Mouse (Mus musculus): ENCODE measurements around the gene 4931409K22Rik.

The 4931409K22Rik gene

GRCm38 (mm10) chr5:24540387-24541143 is 16.0 kb downstream of the 4931409K22Rik start, which contains the start of gene Asb10:
Gene Asb10 (minus strand): TSS chr5:24540978.
- DNase-seq (ENCODE audit: low spot score): peak; percentile 51

- DNase-seq (ENCODE audit: low spot score): no peak
Measured at GRCm38 (mm10) chr5:24539571-24540296, 16.9 kb downstream of the 4931409K22Rik start.

GRCm38 (mm10) chr5:24537618-24538017 is 19.0 kb downstream of the 4931409K22Rik start:
- no peak for DNase-seq (ENCODE audit: low spot score)

GRCm38 (mm10) chr5:24536511-24536910 is 20.1 kb downstream of the 4931409K22Rik start:
- DNase-seq (ENCODE audit: low spot score): no peak

GRCm38 (mm10) chr5:24535731-24536130 is 20.9 kb downstream of the 4931409K22Rik start:
- no peak for DNase-seq (ENCODE audit: low spot score)

- DNase-seq (ENCODE audit: low spot score): no peak
Measured at GRCm38 (mm10) chr5:24534292-24534691, 22.3 kb downstream of the 4931409K22Rik start.

GRCm38 (mm10) chr5:24533391-24533790 is 23.2 kb downstream of the 4931409K22Rik start:
- DNase-seq (ENCODE audit: low spot score): no peak

- DNase-seq (ENCODE audit: low spot score): peak; percentile 96
Measured at GRCm38 (mm10) chr5:24530042-24530689, 26.4 kb downstream of the 4931409K22Rik start.

GRCm38 (mm10) chr5:24527780-24528179 is 28.8 kb downstream of the 4931409K22Rik start:
- no peak for DNase-seq (ENCODE audit: low spot score)

GRCm38 (mm10) chr5:24526889-24527230 is 29.7 kb downstream of the 4931409K22Rik start, which contains the start of gene Gbx1:
Gene Gbx1 (minus strand): TSS chr5:24527202.
- DNase-seq (ENCODE audit: low spot score): no peak

- DNase-seq (ENCODE audit: low spot score): no peak
Measured at GRCm38 (mm10) chr5:24526190-24526888, 30.3 kb downstream of the 4931409K22Rik start.

- DNase-seq (ENCODE audit: low spot score): no peak
Measured at GRCm38 (mm10) chr5:24525360-24526189, 31.0 kb downstream of the 4931409K22Rik start.

GRCm38 (mm10) chr5:24524522-24524921 is 32.1 kb downstream of the 4931409K22Rik start:
- DNase-seq (ENCODE audit: low spot score): no peak

GRCm38 (mm10) chr5:24523806-24524205 is 32.8 kb downstream of the 4931409K22Rik start:
- DNase-seq (ENCODE audit: low spot score): no peak

- no peak for DNase-seq (ENCODE audit: low spot score)
Measured at GRCm38 (mm10) chr5:24521366-24521765, 35.2 kb downstream of the 4931409K22Rik start.

GRCm38 (mm10) chr5:24512271-24512670 is 44.3 kb downstream of the 4931409K22Rik start:
- DNase-seq (ENCODE audit: low spot score): peak; percentile 34

GRCm38 (mm10) chr5:24510635-24511034 is 46.0 kb downstream of the 4931409K22Rik start:
- no peak for DNase-seq (ENCODE audit: low spot score)

- DNase-seq (ENCODE audit: low spot score): no peak
Measured at GRCm38 (mm10) chr5:24508406-24508805, 48.2 kb downstream of the 4931409K22Rik start.

- DNase-seq (ENCODE audit: low spot score): no peak
Measured at GRCm38 (mm10) chr5:24505513-24505912, 51.1 kb downstream of the 4931409K22Rik start.

- no peak for DNase-seq (ENCODE audit: low spot score)
Measured at GRCm38 (mm10) chr5:24502786-24503185, 53.8 kb downstream of the 4931409K22Rik start.

- no peak for DNase-seq (ENCODE audit: low spot score)
Measured at GRCm38 (mm10) chr5:24500851-24501250, 55.8 kb downstream of the 4931409K22Rik start.

All from ovary, postnatal 14 days (tissue).